8 mouse cellular contexts compared by ENCODE assay signal in the genomic region with DNA sequence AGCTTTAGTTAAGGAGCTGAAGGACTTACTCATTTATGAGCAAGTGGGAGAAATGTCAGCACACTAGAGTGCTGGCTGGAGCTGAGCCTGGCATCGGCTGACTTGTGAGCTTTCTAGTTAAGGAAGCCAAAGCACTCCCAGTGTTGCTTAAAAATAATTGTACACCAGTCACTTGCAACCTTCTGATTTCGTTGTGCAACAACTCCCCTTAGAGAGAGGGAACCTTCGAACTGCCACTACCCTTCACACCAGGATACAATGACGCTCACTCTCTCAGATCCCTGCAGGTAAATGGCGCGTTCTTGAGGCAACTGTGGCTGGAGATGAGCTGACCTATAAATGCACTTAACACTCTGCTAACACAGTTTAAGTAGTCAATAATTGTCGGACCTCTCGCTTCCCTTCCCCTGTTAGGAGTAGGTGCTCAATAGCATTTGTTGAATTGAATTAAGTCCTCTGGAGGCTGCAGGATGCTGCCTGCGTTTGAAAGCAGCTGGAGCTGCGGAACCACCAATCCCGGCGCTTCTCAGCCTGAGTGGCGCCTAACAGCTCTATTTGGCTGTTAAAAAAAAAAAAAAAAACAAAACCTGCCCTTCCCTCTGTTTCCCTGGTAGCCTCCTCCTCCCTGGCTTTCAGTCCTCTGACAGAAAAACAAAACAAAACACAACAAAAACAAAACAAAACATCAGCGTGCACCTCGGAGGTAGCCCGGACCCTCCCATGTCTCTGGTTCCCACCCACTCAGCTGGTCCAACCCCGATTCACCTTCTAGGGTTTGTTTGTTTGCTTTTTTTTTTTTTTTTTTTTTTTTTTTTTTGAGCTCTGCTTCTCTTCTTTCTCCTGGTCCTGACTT. TPM values are rescaled to one million over a fixed set of nuclear protein-coding genes. Genes with fewer than 3 reads are reported as not detected.
A peak's percentile ranks its signal among the peaks of the same experiment; 100 is the strongest.
DNase-seq lines count a peak whose midpoint lies in the region; ATAC-seq lines count a peak whose summit lies in the region.

No protein-coding gene starts in this region.

- H3K27ac ChIP-seq in liver, embryonic 11.5 days (ENCODE audit: low read depth, low read length), result no peak overlapping the region
- no peak overlapping the region for H3K27ac ChIP-seq in embryonic facial prominence, embryonic 15.5 days (replicated peaks)
- no peak overlapping the region for H3K27ac ChIP-seq in midbrain, embryonic 11.5 days (ENCODE audit: low read depth, low read length)

- no peak overlapping the region for H3K9ac ChIP-seq in liver, embryonic 11.5 days (ENCODE audit: low read depth, low read length)
- no peak overlapping the region for H3K9ac ChIP-seq in embryonic facial prominence, embryonic 15.5 days
- H3K9ac ChIP-seq in midbrain, embryonic 11.5 days (ENCODE audit: low read length), result peak overlapping the region; percentile 27; the same call in 1 of the 2 replicates

- peak overlapping the region; percentile 51 for H3K4me2 ChIP-seq in liver, embryonic 11.5 days
- peak overlapping the region; percentile 49 for H3K4me2 ChIP-seq in embryonic facial prominence, embryonic 15.5 days (replicated peaks)
- peak overlapping the region; percentile 49 for H3K4me2 ChIP-seq in midbrain, embryonic 11.5 days

- no peaks in the 10 kb centered on the region for H3K9me3 ChIP-seq in liver, embryonic 11.5 days (ENCODE audit: control insufficient read depth, low read length)
- no peaks in the 10 kb centered on the region for H3K9me3 ChIP-seq in embryonic facial prominence, embryonic 15.5 days (replicated peaks)
- no peaks in the 10 kb centered on the region for H3K9me3 ChIP-seq in midbrain, embryonic 11.5 days (ENCODE audit: control insufficient read depth, low read length)

- peaks cover 39% of the 10 kb centered on the region for H3K27me3 ChIP-seq in liver, embryonic 11.5 days (replicated peaks; ENCODE audit: control insufficient read depth, insufficient read depth, low read length)
- H3K27me3 ChIP-seq in embryonic facial prominence, embryonic 15.5 days, result no peaks in the 10 kb centered on the region
- H3K27me3 ChIP-seq in midbrain, embryonic 11.5 days (ENCODE audit: control insufficient read depth, insufficient read depth, low read length), result no peaks in the 10 kb centered on the region

- H3K36me3 ChIP-seq in liver, embryonic 11.5 days (ENCODE audit: control insufficient read depth, insufficient read depth, low read length), result no peaks in the 10 kb centered on the region
- H3K36me3 ChIP-seq in embryonic facial prominence, embryonic 15.5 days, result no peaks in the 10 kb centered on the region
- no peaks in the 10 kb centered on the region for H3K36me3 ChIP-seq in midbrain, embryonic 11.5 days (ENCODE audit: control insufficient read depth, insufficient read depth, low read length)

- peaks cover 7% of the 10 kb centered on the region for H3K4me1 ChIP-seq in liver, embryonic 11.5 days (replicated peaks; ENCODE audit: control insufficient read depth, insufficient read depth, low read length)
- H3K4me1 ChIP-seq in embryonic facial prominence, embryonic 15.5 days, result peaks cover 18% of the 10 kb centered on the region
- H3K4me1 ChIP-seq in midbrain, embryonic 11.5 days (ENCODE audit: control insufficient read depth, insufficient read depth, low read length), result peaks cover 24% of the 10 kb centered on the region

- no peak for ATAC-seq in liver, embryonic 11.5 days (replicated peaks; ENCODE audit: low FRiP score)
- ATAC-seq in embryonic facial prominence, embryonic 15.5 days (ENCODE audit: insufficient number of reproducible peaks, low FRiP score, low TSS enrichment, low read depth), result no peak
- 0 out of 2 replicates have a peak, but pooled peaks have one; percentile 31 for ATAC-seq in midbrain, embryonic 11.5 days (ENCODE audit: low FRiP score)
- no peak for ATAC-seq in activated CD4-positive, CD25-positive, alpha-beta regulatory T cell, adult 4 months

- 5% methylated on average over 17 of the region's 17 CpGs for WGBS in liver, embryonic 11.5 days
- 4% methylated on average over 17 of the region's 17 CpGs for WGBS in embryonic facial prominence, embryonic 15.5 days
- 3% methylated on average over 17 of the region's 17 CpGs for WGBS in midbrain, embryonic 11.5 days

- no peak for DNase-seq in liver, embryonic 11.5 days (ENCODE audit: low spot score)
- DNase-seq in liver, result no peak
- DNase-seq in heart, postnatal 14 days, result peak; percentile 46 to 47
- peak; percentile 57 to 60 for DNase-seq in left cerebral cortex, postnatal 14 days (ENCODE audit: low spot score in 2 of 2)
- DNase-seq in midbrain, embryonic 11.5 days (ENCODE audit: low spot score, missing footprints), result peak; percentile 92
- no peak for DNase-seq in B cell, adult 2 months

- 0 out of 2 replicates have a peak overlapping the region, but pooled peaks have one; percentile 8 for H3K4me3 ChIP-seq in liver, embryonic 11.5 days (ENCODE audit: low read depth, low read length)
- H3K4me3 ChIP-seq in embryonic facial prominence, embryonic 15.5 days (replicated peaks), result peak overlapping the region; percentile 30
- peak overlapping the region; percentile 27 for H3K4me3 ChIP-seq in midbrain, embryonic 11.5 days (ENCODE audit: low read depth, low read length)

- intact Hi-C loops in heart, postnatal 14 days (cut with DNase I), result no loop called here
- intact Hi-C loops in left cerebral cortex, postnatal 14 days (cut with DNase I), result no loop called here

RNA-seq across cellular contexts. Expression of a gene that starts 53.2 kb away (rescaled TPM):
- polyA plus RNA-seq in liver, embryonic 11.5 days (2014; fragmentation: Nextera tagmentation; extraction: Ambion mirVana), result 0.40 TPM in 1 of 2 replicates, not detected in the other
- polyA plus RNA-seq in embryonic facial prominence, embryonic 15.5 days (2015; fragmentation: Nextera tagmentation; extraction: Ambion mirVana), result 1.1 and 1.2 TPM in 2 replicates
- total RNA-seq in heart, postnatal 14 days (2021), result under 1 TPM; 0.17 to 0.55 TPM
- 1 to 10 TPM; 1.9 to 2.2 TPM for total RNA-seq in left cerebral cortex, postnatal 14 days (2021)
- polyA plus RNA-seq in midbrain, embryonic 11.5 days (2014; fragmentation: Nextera tagmentation; extraction: Ambion mirVana), result 1.6 and 1.9 TPM in 2 replicates
- not detected for polyA plus RNA-seq in activated CD4-positive, CD25-positive, alpha-beta regulatory T cell, adult 4 months (2017; shearing (Covaris generic))

RNA-seq across cellular contexts. Expression of a gene that starts 53.8 kb away (rescaled TPM):
- polyA plus RNA-seq in liver, embryonic 11.5 days (2014; fragmentation: Nextera tagmentation; extraction: Ambion mirVana), result 17.1 and 19.6 TPM in 2 replicates
- polyA plus RNA-seq in embryonic facial prominence, embryonic 15.5 days (2015; fragmentation: Nextera tagmentation; extraction: Ambion mirVana), result 22.3 and 24.4 TPM in 2 replicates
- 10 to 100 TPM; 29.9 to 32.2 TPM for total RNA-seq in heart, postnatal 14 days (2021)
- 100 to 1,000 TPM; 237 to 245 TPM for total RNA-seq in left cerebral cortex, postnatal 14 days (2021)
- 7.6 and 8.3 TPM in 2 replicates for polyA plus RNA-seq in midbrain, embryonic 11.5 days (2014; fragmentation: Nextera tagmentation; extraction: Ambion mirVana)
- polyA plus RNA-seq in activated CD4-positive, CD25-positive, alpha-beta regulatory T cell, adult 4 months (2017; shearing (Covaris generic)), result 10 to 100 TPM; 17.8 to 19.0 TPM

Comparison
In these comparisons a context has a peak if more than half of its experiments do, and no peak if none do; other contexts are left out.
1. DNase-seq: peak in heart, postnatal 14 days (2 of 2), left cerebral cortex, postnatal 14 days (2 of 2) and midbrain, embryonic 11.5 days (single experiment); none in liver, embryonic 11.5 days (single experiment), liver (single experiment) and B cell, adult 2 months (0 of 2).
2. Peak in every context shown above with its lines, with median percentiles within 50 percentile points of each other: H3K4me2 ChIP-seq and H3K4me3 ChIP-seq.